Mouse (Mus musculus): ENCODE data around the gene Oxsm.

DNA sequence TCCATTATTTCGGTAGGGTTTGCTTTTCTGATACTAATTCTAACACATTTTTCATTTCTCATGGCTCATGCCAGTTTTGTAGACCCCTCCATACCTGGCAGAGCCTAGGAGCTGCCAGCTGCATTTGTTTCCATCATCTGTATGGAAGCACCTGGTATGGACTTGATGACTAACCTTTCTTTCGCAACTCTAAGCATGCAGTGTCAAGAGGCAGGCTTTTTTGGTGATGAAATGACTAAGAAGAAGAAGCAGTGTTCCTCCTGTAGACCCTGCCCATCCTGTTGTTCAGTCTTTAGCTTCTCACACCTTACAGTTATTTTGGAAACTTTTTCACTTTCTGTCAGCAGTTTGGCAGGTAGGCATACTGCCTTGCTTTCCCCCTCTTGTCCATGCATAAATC is 20.2 kb upstream of the Oxsm start:
- TF ChIP-seq POLR2A (IDR thresholded peaks at IDR 0.05; ENCODE audit: low read depth, low read length): no peak
- no peak for TF ChIP-seq CTCF (conservative IDR thresholded peaks at IDR 0.05; ENCODE audit: insufficient read depth, insufficient read length, low read depth, low read length)
